Mouse (Mus musculus) liver, postnatal 0 days (tissue): Measurements from ENCODE around the gene Exoc3l4. TPM values are rescaled to one million over a fixed set of nuclear protein-coding genes. Genes with fewer than 3 reads are reported as not detected.

Experiments used
- ATAC-seq: fragments of 200-750 bp; cut with Nextera tagmentation; 2 replicates; pipeline ENCODE4 v1.8.0; 2017; ENCODE audit warnings: mild to moderate bottlenecking, moderate library complexity
- DNase-seq: peaks from one replicate; pipeline ENCODE4 v3.0.0-alpha.2; 2016
- H3K27ac ChIP-seq: fragments of 300-500 bp; sonication (generic); 2 replicates; pipeline ENCODE4 v1.5.1; 2014; ENCODE audit warnings: antibody characterized with exemption, moderate library complexity, mild to moderate bottlenecking, low read depth
- H3K27me3 ChIP-seq: fragments of 300-500 bp; sonication (generic); 2 replicates; pipeline ENCODE4 v1.6.1; 2014; ENCODE audit warnings: low read length, control low read depth, mixed read lengths; ENCODE audit not compliant: insufficient read depth
- H3K36me3 ChIP-seq: fragments of 300-500 bp; sonication (generic); replicated peaks from 2 replicates; pipeline ENCODE4 v1.6.1; 2014; ENCODE audit warnings: mild to moderate bottlenecking, control low read depth, low read length, moderate library complexity, mixed read lengths; ENCODE audit not compliant: insufficient read depth
- H3K4me1 ChIP-seq: fragments of 300-500 bp; sonication (generic); 2 replicates; pipeline ENCODE4 v1.6.1; 2014; ENCODE audit warnings: antibody characterized with exemption, mild to moderate bottlenecking, control low read depth; ENCODE audit not compliant: insufficient read depth
- H3K4me2 ChIP-seq: fragments of 300-500 bp; sonication (generic); 2 replicates; pipeline ENCODE4 v1.6.1; 2014; ENCODE audit warnings: low read depth, mild to moderate bottlenecking, low read length, moderate library complexity, mixed read lengths
- H3K4me3 ChIP-seq: fragments of 300-500 bp; sonication (generic); 2 replicates; pipeline ENCODE4 v1.5.1; 2014; ENCODE audit warnings: low read depth, low read length
- H3K9ac ChIP-seq: fragments of 300-500 bp; sonication (generic); replicated peaks from 2 replicates; pipeline ENCODE4 v1.6.1; 2014; ENCODE audit warnings: mild to moderate bottlenecking, moderate library complexity
- H3K9me3 ChIP-seq: fragments of 300-500 bp; sonication (generic); 2 replicates; pipeline ENCODE4 v1.6.1; 2016; ENCODE audit warnings: mild to moderate bottlenecking, control low read depth, low read length, mixed read lengths
- CTCF ChIP-seq: sonication (generic); IDR thresholded peaks from 2 replicates; pipeline ENCODE4 v1.5.1; 2016; ENCODE audit warnings: antibody characterized with exemption, low read depth
- EP300 ChIP-seq: IDR thresholded peaks from 2 replicates; pipeline ENCODE4 v1.6.1; 2016; ENCODE audit warnings: antibody characterized with exemption, low read depth, mild to moderate bottlenecking
- WGBS: fragments of 180-500 bp; shearing (Covaris S2); extraction: QIAGEN DNeasy Blood & Tissue Kit; methylation state at CpG from one replicate; pipeline ENCODE4 v1.1.7; 2014; ENCODE audit not compliant: insufficient replicate concordance; 5-methylcytosine and 5-hydroxymethylcytosine counted together
- polyA plus RNA-seq: library from polyadenylated mRNA; unstranded; fragments of >200 nt; fragmentation: Nextera tagmentation; extraction: Ambion mirVana; gene quantifications from 2 replicates; pipeline ENCODE4 v1.2.1, GENCODE M21; 2015

Exoc3l4 gene
- polyA plus RNA-seq, 1 experiment from 2014 or later, result 13.7 TPM

GRCm38 (mm10) chr12:111375559-111375958 is 41.3 kb upstream of the Exoc3l4 start:
- peak overlapping the region; percentile 73 for H3K4me2 ChIP-seq
- H3K27ac ChIP-seq, result peak overlapping the region; percentile 62
- H3K9me3 ChIP-seq, result no peaks in the 10 kb centered on the region
- H3K4me1 ChIP-seq, result peaks cover 21% of the 10 kb centered on the region
- WGBS, result 54% methylated on average over 12 of the region's 12 CpGs
- peak overlapping the region; percentile 79 for H3K4me3 ChIP-seq
- no peaks in the 10 kb centered on the region for H3K36me3 ChIP-seq
- H3K9ac ChIP-seq, result peak overlapping the region; percentile 60
- TF ChIP-seq CTCF, result no peak
- TF ChIP-seq EP300, result no peak
- ATAC-seq, result no peak
- H3K27me3 ChIP-seq, result peaks cover 15% of the 10 kb centered on the region
- DNase-seq, result no peak

GRCm38 (mm10) chr12:111376053-111376452 is 40.8 kb upstream of the Exoc3l4 start:
- Histone ChIP-seq H3K4me3 (peak overlapping the region; percentile 79), H3K27me3 (peaks cover 15% of the 10 kb centered on the region), H3K36me3 (no peaks in the 10 kb centered on the region), H3K4me1 (peaks cover 20% of the 10 kb centered on the region), H3K4me2 (peak overlapping the region; percentile 73), H3K9ac (peak overlapping the region; percentile 60), H3K27ac (peak overlapping the region; percentile 62), H3K9me3 (no peaks in the 10 kb centered on the region)
- TF ChIP-seq EP300, result no peak
- TF ChIP-seq CTCF, result no peak
- DNase-seq (no peak), ATAC-seq (no peak)
- WGBS, result 10% methylated on average over 6 of the region's 6 CpGs

- Histone ChIP-seq H3K36me3 (no peaks in the 10 kb centered on the region), H3K27me3 (peaks cover 15% of the 10 kb centered on the region), H3K4me2 (peak overlapping the region; percentile 73), H3K4me1 (peaks cover 25% of the 10 kb centered on the region), H3K4me3 (peak overlapping the region; percentile 79), H3K9ac (peak overlapping the region; percentile 87), H3K9me3 (no peaks in the 10 kb centered on the region), H3K27ac (peak overlapping the region; percentile 97)
- no peak for TF ChIP-seq EP300
- ATAC-seq, result peak; percentile 2; the same call in 1 of the 2 replicates
- WGBS, result 3% methylated on average over 44 of the region's 49 CpGs
- DNase-seq, result peak; percentile 63
These were observed 39.9 kb upstream of the Exoc3l4 start for GRCm38 (mm10) chr12:111376826-111377331.

DNA sequence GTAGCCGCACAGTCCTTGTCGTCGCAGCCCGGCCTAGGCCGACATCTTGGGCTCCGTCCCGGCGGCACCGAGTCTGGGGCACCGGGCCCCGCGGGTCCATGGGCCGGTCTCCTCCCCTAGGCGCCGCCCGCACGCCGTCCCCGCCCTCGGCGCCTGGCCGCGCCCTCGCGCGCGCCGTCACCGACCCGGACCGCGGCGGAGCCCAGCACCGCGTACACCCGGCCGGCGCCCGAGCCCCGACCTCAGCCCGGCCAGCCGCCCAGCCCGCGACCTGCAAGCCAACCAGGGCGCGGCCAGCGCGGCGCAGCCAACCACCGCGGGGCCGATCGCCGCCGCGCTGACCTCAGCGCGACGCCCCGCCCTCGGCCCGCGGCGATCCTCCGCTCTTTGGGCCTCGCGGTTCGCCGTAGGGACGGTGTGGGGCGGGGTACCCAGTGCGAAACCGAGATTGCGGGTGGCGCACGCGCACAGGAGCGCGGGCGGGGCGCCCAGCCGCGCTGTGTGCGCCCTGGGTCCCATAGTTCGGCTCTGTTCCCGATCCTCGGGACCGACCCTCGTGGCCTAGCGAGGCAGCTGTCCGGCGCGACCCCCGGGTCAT is 39.3 kb upstream of the Exoc3l4 start, which contains the start of gene Cdc42bpb:
Cdc42bpb (minus strand) TSS at position 343 of the 598 bp plus-strand sequence.
- Histone ChIP-seq H3K27me3 (peaks cover 15% of the 10 kb centered on the region), H3K9ac (peak within 1 kb of the TSS; percentile 87)
- under 1% methylated on average over 56 of the region's 94 CpGs for WGBS

GRCm38 (mm10) chr12:111377986-111378490 is 38.8 kb upstream of the Exoc3l4 start:
- Histone ChIP-seq H3K4me1 (peaks cover 25% of the 10 kb centered on the region), H3K4me2 (peak overlapping the region; percentile 73), H3K27me3 (peaks cover 15% of the 10 kb centered on the region), H3K36me3 (no peaks in the 10 kb centered on the region), H3K9me3 (no peaks in the 10 kb centered on the region), H3K4me3 (peak overlapping the region; percentile 79), H3K27ac (peak overlapping the region; percentile 87), H3K9ac (peak overlapping the region; percentile 72)
- TF ChIP-seq CTCF, result no peak
- ATAC-seq (peak; percentile 41), DNase-seq (no peak)
- 0% methylated on average over 32 of the region's 32 CpGs for WGBS

More for the DNA sequence above, 39.3 kb upstream of the Exoc3l4 start, which contains the start of gene Cdc42bpb:
- Histone ChIP-seq H3K36me3 (no peaks in the 10 kb centered on the region), H3K4me1 (peaks cover 26% of the 10 kb centered on the region), H3K27ac (peak within 1 kb of the TSS; percentile 97), H3K4me2 (peak within 1 kb of the TSS; percentile 73), H3K9me3 (no peaks in the 10 kb centered on the region), H3K4me3 (peak within 1 kb of the TSS; percentile 79)
- DNase-seq (peak; percentile 87), ATAC-seq (peak; percentile 94)
- TF ChIP-seq CTCF, result no peak
- TF ChIP-seq EP300, result no peak

DNA sequence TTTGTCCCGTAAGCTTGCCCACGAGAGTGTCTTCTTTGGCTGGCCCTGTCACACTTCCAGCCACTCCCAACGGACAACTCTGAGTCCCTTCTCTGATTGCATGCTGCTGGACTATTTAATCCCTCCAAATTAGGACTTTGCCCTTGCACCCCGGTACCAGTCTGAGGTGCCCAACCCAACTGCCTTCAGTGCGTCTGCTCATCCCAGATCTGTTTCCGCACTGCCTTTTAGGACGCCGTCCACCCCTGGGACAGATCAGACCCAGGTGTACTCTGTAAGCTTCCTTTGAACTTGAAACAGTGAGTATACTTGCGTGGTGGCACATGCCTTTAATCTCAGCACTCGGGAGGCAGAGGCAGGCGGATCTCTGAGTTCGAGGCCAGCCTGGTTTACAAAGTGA is 38.0 kb upstream of the Exoc3l4 start:
- TF ChIP-seq EP300 (no peak), CTCF (no peak)
- Histone ChIP-seq H3K36me3 (no peaks in the 10 kb centered on the region), H3K27ac (no peak overlapping the region), H3K27me3 (peaks cover 15% of the 10 kb centered on the region), H3K4me2 (no peak overlapping the region), H3K4me1 (peaks cover 22% of the 10 kb centered on the region), H3K9me3 (no peaks in the 10 kb centered on the region), H3K9ac (no peak overlapping the region), H3K4me3 (no peak overlapping the region)
- 67% methylated on average over 12 of the region's 12 CpGs for WGBS
- DNase-seq, result no peak
- no peak for ATAC-seq
